Mouse (Mus musculus) lung, embryonic 16.5 days (tissue): ENCODE results near the gene Flot2. TPM values are rescaled to one million over a fixed set of nuclear protein-coding genes. Genes with fewer than 3 reads are reported as not detected.
A peak's percentile ranks its signal among the peaks of the same experiment; 100 is the strongest.
"Not testable (repeated sequence)": the region's sequence is repeated elsewhere in the genome, so short reads cannot be mapped to it uniquely, and the experiment has no call there.

Experiments
- ATAC-seq: fragments of 200-750 bp; cut with Nextera tagmentation; 2 replicates; pipeline ENCODE4 v1.8.0; 2017; ENCODE audit warnings: low read depth, mild to moderate bottlenecking, moderate library complexity
- H3K27ac ChIP-seq: fragments of 300-500 bp; sonication (generic); 2 replicates; pipeline ENCODE4 v1.5.1; 2014; ENCODE audit warnings: mild to moderate bottlenecking, control low read depth, low read length
- H3K27me3 ChIP-seq: fragments of 300-500 bp; sonication (generic); 2 replicates; pipeline ENCODE4 v1.6.1; 2014; ENCODE audit warnings: low read depth, low read length, mixed read lengths; ENCODE audit not compliant: control insufficient read depth, insufficient read depth
- H3K36me3 ChIP-seq: fragments of 300-500 bp; sonication (generic); 2 replicates; pipeline ENCODE4 v1.6.1; 2014; ENCODE audit warnings: low read length; ENCODE audit not compliant: control insufficient read depth, insufficient read depth
- H3K4me1 ChIP-seq: fragments of 300-500 bp; sonication (generic); replicated peaks from 2 replicates; pipeline ENCODE4 v1.6.1; 2014; ENCODE audit warnings: low read length, mixed read lengths; ENCODE audit not compliant: control insufficient read depth, insufficient read depth
- H3K4me2 ChIP-seq: fragments of 300-500 bp; sonication (generic); 2 replicates; pipeline ENCODE4 v1.6.1; 2014; ENCODE audit warnings: low read depth, low read length, control low read depth
- H3K4me3 ChIP-seq: fragments of 300-500 bp; sonication (generic); 2 replicates; pipeline ENCODE4 v1.5.1; 2014; ENCODE audit warnings: mild to moderate bottlenecking, low read length, control low read depth
- H3K9ac ChIP-seq: fragments of 300-500 bp; sonication (generic); 2 replicates; pipeline ENCODE4 v1.6.1; 2014; ENCODE audit warnings: low read length, control low read depth
- H3K9me3 ChIP-seq: fragments of 300-500 bp; sonication (generic); 2 replicates; pipeline ENCODE4 v1.6.1; 2016; ENCODE audit warnings: low read length; ENCODE audit not compliant: control insufficient read depth
- WGBS: fragments of 180-500 bp; shearing (Covaris S2); extraction: QIAGEN DNeasy Blood & Tissue Kit; methylation state at CpG from one replicate; pipeline ENCODE4 v1.1.7; 2014; 5-methylcytosine and 5-hydroxymethylcytosine counted together
- polyA plus RNA-seq: library from polyadenylated mRNA; unstranded; fragments of >200 nt; fragmentation: Nextera tagmentation; extraction: Ambion mirVana; gene quantifications from 2 replicates; pipeline ENCODE4 v1.2.1, GENCODE M21; 2015

Flot2 gene
- polyA plus RNA-seq, 1 experiment from 2014 or later, result 67.6 TPM

GRCm38 (mm10) chr11:78031947-78032808 is 5.6 kb upstream of the Flot2 start, which contains the start of gene Dhrs13:
Dhrs13 (plus strand) TSS chr11:78032280.
- H3K9ac ChIP-seq, result peak within 1 kb of the TSS; percentile 86
- WGBS, result under 1% methylated on average over 94 of the region's 96 CpGs

GRCm38 (mm10) chr11:78032809-78033195 is 4.9 kb upstream of the Flot2 start:
- Histone ChIP-seq H3K9me3 (no peaks in the 10 kb centered on the region), H3K27me3 (no peaks in the 10 kb centered on the region), H3K4me2 (peak overlapping the region; percentile 87), H3K4me3 (peak overlapping the region; percentile 67), H3K4me1 (peaks cover 29% of the 10 kb centered on the region), H3K36me3 (peaks cover 8% of the 10 kb centered on the region; the same call in 1 of the 2 replicates), H3K27ac (peak overlapping the region; percentile 90; the same call in 1 of the 2 replicates), H3K9ac (peak overlapping the region; percentile 86)
- ATAC-seq, result no peak
- 6% methylated on average over 5 of the region's 5 CpGs for WGBS

More at GRCm38 (mm10) chr11:78031947-78032808, 5.6 kb upstream of the Flot2 start, which contains the start of gene Dhrs13:
- H3K36me3 ChIP-seq, result peaks cover 11% of the 10 kb centered on the region; the same call in 1 of the 2 replicates
- H3K9me3 ChIP-seq, result no peaks in the 10 kb centered on the region
- peaks cover 25% of the 10 kb centered on the region for H3K4me1 ChIP-seq
- H3K27me3 ChIP-seq, result no peaks in the 10 kb centered on the region
- ATAC-seq, result peak; percentile 94
- H3K4me3 ChIP-seq, result peak within 1 kb of the TSS; percentile 67
- peak within 1 kb of the TSS; percentile 90 for H3K27ac ChIP-seq
- H3K4me2 ChIP-seq, result peak within 1 kb of the TSS; percentile 87

GRCm38 (mm10) chr11:78033931-78034617 is 3.7 kb upstream of the Flot2 start:
- Histone ChIP-seq H3K4me2 (no peak overlapping the region), H3K36me3 (peaks cover 6% of the 10 kb centered on the region; the same call in 1 of the 2 replicates), H3K4me1 (peaks cover 36% of the 10 kb centered on the region), H3K27me3 (no peaks in the 10 kb centered on the region), H3K4me3 (no peak overlapping the region), H3K9me3 (no peaks in the 10 kb centered on the region), H3K9ac (no peak overlapping the region), H3K27ac (no peak overlapping the region)
- WGBS, result 91% methylated on average over 23 of the region's 23 CpGs
- no peak for ATAC-seq

- Histone ChIP-seq H3K9me3 (no peaks in the 10 kb centered on the region), H3K9ac (no peak overlapping the region), H3K27ac (no peak overlapping the region), H3K4me3 (no peak overlapping the region), H3K4me1 (peaks cover 26% of the 10 kb centered on the region), H3K36me3 (peaks cover 2% of the 10 kb centered on the region; the same call in 1 of the 2 replicates), H3K27me3 (no peaks in the 10 kb centered on the region), H3K4me2 (no peak overlapping the region)
- ATAC-seq, result no peak
- 79% methylated on average over 10 of the region's 10 CpGs for WGBS
Measured at GRCm38 (mm10) chr11:78036791-78037190, 940 bp upstream of the Flot2 start.

- H3K4me3 ChIP-seq, result no peak overlapping the region
- H3K27me3 ChIP-seq, result no peaks in the 10 kb centered on the region
- 0 out of 2 replicates have a peak, but pooled peaks cover 2% of the 10 kb centered on the region for H3K9me3 ChIP-seq
- no peak overlapping the region for H3K4me2 ChIP-seq
- peaks cover 21% of the 10 kb centered on the region for H3K4me1 ChIP-seq
- WGBS, result 46% methylated on average over 2 of the region's 2 CpGs
- ATAC-seq, result no peak
- peaks cover 4% of the 10 kb centered on the region; the same call in 1 of the 2 replicates for H3K36me3 ChIP-seq
- no peak overlapping the region for H3K9ac ChIP-seq
- H3K27ac ChIP-seq, result no peak overlapping the region
Measured at GRCm38 (mm10) chr11:78040878-78041277, 3.1 kb downstream of the Flot2 start.

- not testable (repeated sequence) for H3K9ac ChIP-seq, ATAC-seq, H3K4me2 ChIP-seq, H3K4me3 ChIP-seq, H3K9me3 ChIP-seq, H3K27ac ChIP-seq, H3K36me3 ChIP-seq, H3K27me3 ChIP-seq
- 93% methylated on average over 4 of the region's 4 CpGs for WGBS
- H3K4me1 ChIP-seq, result peaks cover 14% of the 10 kb centered on the region
Measured at GRCm38 (mm10) chr11:78042290-78042870, 4.6 kb downstream of the Flot2 start.

GRCm38 (mm10) chr11:78044758-78045251 is 7.1 kb downstream of the Flot2 start:
- no peak overlapping the region for H3K4me3 ChIP-seq
- H3K4me2 ChIP-seq, result no peak overlapping the region
- H3K9me3 ChIP-seq, result 0 out of 2 replicates have a peak, but pooled peaks cover 2% of the 10 kb centered on the region
- H3K27ac ChIP-seq, result peak overlapping the region; percentile 49
- no peaks in the 10 kb centered on the region for H3K27me3 ChIP-seq
- 50% methylated on average over 5 of the region's 5 CpGs for WGBS
- ATAC-seq, result peak; percentile 76; the same call in 1 of the 2 replicates
- no peak overlapping the region for H3K9ac ChIP-seq
- peaks cover 5% of the 10 kb centered on the region for H3K4me1 ChIP-seq
- peaks cover 2% of the 10 kb centered on the region; the same call in 1 of the 2 replicates for H3K36me3 ChIP-seq

GRCm38 (mm10) chr11:78048637-78049036 is 10.9 kb downstream of the Flot2 start:
- H3K4me2 ChIP-seq, H3K9me3 ChIP-seq: not testable (repeated sequence)

More at GRCm38 (mm10) chr11:78048637-78049036, 10.9 kb downstream of the Flot2 start:
- H3K4me3 ChIP-seq, H3K9ac ChIP-seq, H3K27ac ChIP-seq, H3K36me3 ChIP-seq, H3K4me1 ChIP-seq, H3K27me3 ChIP-seq, ATAC-seq: not testable (repeated sequence)
- WGBS, result 90% methylated on average over 4 of the region's 4 CpGs
